8 mouse cellular contexts compared by ENCODE assay signal in genomic region chr9:95407586-95408220, GRCm38 (mm10). TPM values are rescaled to one million over a fixed set of nuclear protein-coding genes. Genes with fewer than 3 reads are reported as not detected.
DNase-seq lines count a peak whose midpoint lies in the region; ATAC-seq and TF ChIP-seq lines count a peak whose summit lies in the region.

No protein-coding gene starts in this region.

- 2% methylated on average over 24 of the region's 24 CpGs for WGBS in forebrain, embryonic 10.5 days
- WGBS in liver, embryonic 12.5 days (ENCODE audit: insufficient replicate concordance), result under 1% methylated on average over 24 of the region's 24 CpGs
- WGBS in midbrain, postnatal 0 days, result 1% methylated on average over 24 of the region's 24 CpGs

- peaks cover 43% of the 10 kb centered on the region for H3K4me1 ChIP-seq in forebrain, embryonic 10.5 days
- peaks cover 8% of the 10 kb centered on the region; the same call in 1 of the 2 replicates for H3K4me1 ChIP-seq in liver, embryonic 12.5 days
- H3K4me1 ChIP-seq in midbrain, postnatal 0 days (ENCODE audit: insufficient read depth, low read length), result peaks cover 11% of the 10 kb centered on the region; the same call in 1 of the 2 replicates

- peaks cover 51% of the 10 kb centered on the region for H3K27me3 ChIP-seq in forebrain, embryonic 10.5 days (ENCODE audit: poor library complexity, severe bottlenecking)
- H3K27me3 ChIP-seq in liver, embryonic 12.5 days (replicated peaks), result peaks cover 83% of the 10 kb centered on the region
- 0 out of 2 replicates have a peak, but pooled peaks cover 6% of the 10 kb centered on the region for H3K27me3 ChIP-seq in midbrain, postnatal 0 days (ENCODE audit: insufficient read depth, low read length)

- H3K4me2 ChIP-seq in liver, embryonic 12.5 days, result peak overlapping the region; percentile 69
- H3K4me2 ChIP-seq in midbrain, postnatal 0 days (ENCODE audit: low read depth, low read length, poor library complexity, severe bottlenecking), result peak overlapping the region; percentile 95

- no peak for TF ChIP-seq CTCF in midbrain, postnatal 0 days (IDR thresholded peaks at IDR 0.05)

- no peak overlapping the region for H3K9ac ChIP-seq in liver, embryonic 12.5 days
- peak overlapping the region; percentile 69 for H3K9ac ChIP-seq in midbrain, postnatal 0 days (replicated peaks; ENCODE audit: low read length, poor library complexity, severe bottlenecking)

- H3K27ac ChIP-seq in forebrain, embryonic 10.5 days, result peak overlapping the region; percentile 91
- no peak overlapping the region for H3K27ac ChIP-seq in liver, embryonic 12.5 days
- H3K27ac ChIP-seq in midbrain, postnatal 0 days (ENCODE audit: low read depth, low read length), result peak overlapping the region; percentile 73

- peak overlapping the region; percentile 81 for H3K4me3 ChIP-seq in forebrain, embryonic 10.5 days
- peak overlapping the region; percentile 53 for H3K4me3 ChIP-seq in liver, embryonic 12.5 days
- peak overlapping the region; percentile 88 for H3K4me3 ChIP-seq in midbrain, postnatal 0 days (ENCODE audit: low read depth, low read length)

- peaks cover 17% of the 10 kb centered on the region for H3K36me3 ChIP-seq in forebrain, embryonic 10.5 days (replicated peaks)
- no peaks in the 10 kb centered on the region for H3K36me3 ChIP-seq in liver, embryonic 12.5 days
- H3K36me3 ChIP-seq in midbrain, postnatal 0 days (ENCODE audit: insufficient read depth, low read length), result no peaks in the 10 kb centered on the region

- DNase-seq in urinary bladder, postnatal 14 days (ENCODE audit: low spot score), result peak; percentile 34
- DNase-seq in urinary bladder, postnatal 10 days (ENCODE audit: low spot score), result no peak
- DNase-seq in forebrain, embryonic 10.5 days (ENCODE audit: extremely low spot score, low spot score), result no peak
- DNase-seq in midbrain, postnatal 0 days (ENCODE audit: low spot score), result no peak
- no peak for DNase-seq in layer of hippocampus, postnatal 10 days (ENCODE audit: low spot score in 2 of 2)
- no peak for DNase-seq in frontal cortex, postnatal 14 days (ENCODE audit: low spot score in 2 of 2)

- no peaks in the 10 kb centered on the region for H3K9me3 ChIP-seq in forebrain, embryonic 10.5 days
- no peaks in the 10 kb centered on the region for H3K9me3 ChIP-seq in liver, embryonic 12.5 days (replicated peaks)
- H3K9me3 ChIP-seq in midbrain, postnatal 0 days (ENCODE audit: low read length), result no peaks in the 10 kb centered on the region

- ATAC-seq in inflammation-experienced regulatory T-cells, adult 6 months, result peak; percentile 9
- ATAC-seq in liver, embryonic 12.5 days, result peak; percentile 38
- ATAC-seq in midbrain, postnatal 0 days (ENCODE audit: low FRiP score), result peak; percentile 6; the same call in 1 of the 2 replicates

RNA-seq across cellular contexts. Expression of gene Chst2, which starts 1.2 kb away (rescaled TPM):
- 5.6 and 7.0 TPM in 2 replicates for polyA plus RNA-seq in forebrain, embryonic 10.5 days (2016; fragmentation: Nextera tagmentation; extraction: Ambion mirVana)
- 10 to 100 TPM in 1 of 3 experiments, 1 to 10 TPM in 2; 6.1 to 15.1 (median 7.3) TPM for polyA plus RNA-seq in inflammation-experienced regulatory T-cells, adult 6 months (2017; shearing (Covaris generic))
- 0.61 and 0.73 TPM in 2 replicates for polyA plus RNA-seq in liver, embryonic 12.5 days (2016; fragmentation: Nextera tagmentation; extraction: Ambion mirVana)
- 78.0 and 79.1 TPM in 2 replicates for total RNA-seq in midbrain, postnatal 0 days (2014; rRNA removed)
- polyA plus RNA-seq in midbrain, postnatal 0 days (2015; fragmentation: Nextera tagmentation; extraction: Ambion mirVana), result 33.9 and 36.4 TPM in 2 replicates
- total RNA-seq in layer of hippocampus, postnatal 10 days (2021), result 100 to 1,000 TPM; 138 to 140 TPM
